Mouse (Mus musculus) kidney, postnatal 0 days (tissue): Measurements from ENCODE around the gene Hsd17b13. TPM values are rescaled to one million over a fixed set of nuclear protein-coding genes. Genes with fewer than 3 reads are reported as not detected.

Source experiments
- ATAC-seq: fragments of 200-750 bp; cut with Nextera tagmentation; replicated peaks from 2 replicates; pipeline ENCODE4 v1.8.0; 2017; ENCODE audit warnings: low read depth, moderate number of reproducible peaks, moderate TSS enrichment, moderate library complexity; ENCODE audit not compliant: low FRiP score
- DNase-seq: peaks from one replicate; pipeline ENCODE4 v3.0.0-alpha.2; 2016; ENCODE audit warnings: low spot score
- H3K27ac ChIP-seq: fragments of 300-500 bp; sonication (generic); 2 replicates; pipeline ENCODE4 v1.5.1; 2014; ENCODE audit warnings: mild to moderate bottlenecking
- H3K27me3 ChIP-seq: fragments of 300-500 bp; sonication (generic); 2 replicates; pipeline ENCODE4 v1.6.1; 2014; ENCODE audit warnings: low read length, mixed read lengths; ENCODE audit not compliant: insufficient read depth
- H3K36me3 ChIP-seq: fragments of 300-500 bp; sonication (generic); 2 replicates; pipeline ENCODE4 v1.6.1; 2014; ENCODE audit warnings: low read length, mixed read lengths; ENCODE audit not compliant: insufficient read depth
- H3K4me1 ChIP-seq: fragments of 300-500 bp; sonication (generic); replicated peaks from 2 replicates; pipeline ENCODE4 v1.6.1; 2014; ENCODE audit warnings: antibody characterized with exemption, low read length, mixed read lengths; ENCODE audit not compliant: insufficient read depth
- H3K4me2 ChIP-seq: fragments of 300-500 bp; sonication (generic); 2 replicates; pipeline ENCODE4 v1.6.1; 2014; ENCODE audit warnings: mild to moderate bottlenecking, low read length, moderate library complexity, mixed read lengths
- H3K4me3 ChIP-seq: fragments of 300-500 bp; sonication (generic); replicated peaks from 2 replicates; pipeline ENCODE4 v1.5.1; 2014; ENCODE audit warnings: low read depth, low read length
- H3K9ac ChIP-seq: fragments of 300-500 bp; sonication (generic); 2 replicates; pipeline ENCODE4 v1.6.1; 2014; ENCODE audit warnings: low read depth, low read length
- H3K9me3 ChIP-seq: fragments of 300-500 bp; sonication (generic); replicated peaks from 2 replicates; pipeline ENCODE4 v1.6.1; 2016; ENCODE audit warnings: low read length, inconsistent platforms, mixed read lengths
- CTCF ChIP-seq: IDR thresholded peaks from 2 replicates; pipeline ENCODE4 v1.5.1; 2016; ENCODE audit warnings: antibody characterized with exemption, low read depth, mild to moderate bottlenecking, moderate library complexity
- WGBS: fragments of 180-500 bp; shearing (Covaris S2); extraction: QIAGEN DNeasy Blood & Tissue Kit; methylation state at CpG from one replicate; pipeline ENCODE4 v1.1.7; 2014; 5-methylcytosine and 5-hydroxymethylcytosine counted together
- polyA plus RNA-seq: library from polyadenylated mRNA; unstranded; fragments of >200 nt; fragmentation: Nextera tagmentation; extraction: Ambion mirVana; gene quantifications from 2 replicates; pipeline ENCODE4 v1.2.1, GENCODE M21; 2015

Hsd17b13 gene
- polyA plus RNA-seq, 1 experiment from 2014 or later = 0.13 TPM

- Histone ChIP-seq H3K27me3 (no peaks in the 10 kb centered on the region), H3K9me3 (no peaks in the 10 kb centered on the region), H3K36me3 (no peaks in the 10 kb centered on the region), H3K27ac (no peak overlapping the region), H3K4me2 (no peak overlapping the region), H3K4me3 (no peak overlapping the region), H3K4me1 (no peaks in the 10 kb centered on the region; the same call in 1 of the 2 replicates), H3K9ac (no peak overlapping the region)
- ATAC-seq (no peak), DNase-seq (no peak)
- no peak for TF ChIP-seq CTCF
- 64% methylated on average over 4 of the region's 4 CpGs for WGBS
Measured at GRCm38 (mm10) chr5:103913150-103913549, 64.1 kb downstream of the Hsd17b13 start.

GRCm38 (mm10) chr5:103911555-103911954, 65.7 kb downstream of the Hsd17b13 start:
- Histone ChIP-seq H3K4me3 (no peak overlapping the region), H3K4me1 (no peaks in the 10 kb centered on the region; the same call in 1 of the 2 replicates), H3K4me2 (peak overlapping the region; percentile 77), H3K9ac (no peak overlapping the region), H3K27ac (no peak overlapping the region), H3K9me3 (no peaks in the 10 kb centered on the region), H3K27me3 (no peaks in the 10 kb centered on the region), H3K36me3 (no peaks in the 10 kb centered on the region)
- DNase-seq (no peak), ATAC-seq (no peak)
- WGBS = 77% methylated on average over 5 of the region's 5 CpGs
- no peak for TF ChIP-seq CTCF

- Histone ChIP-seq H3K36me3 (no peaks in the 10 kb centered on the region), H3K4me3 (peak within 1 kb of the TSS; percentile 88), H3K4me1 (no peaks in the 10 kb centered on the region; the same call in 1 of the 2 replicates), H3K27ac (peak within 1 kb of the TSS; percentile 21; the same call in 1 of the 2 replicates), H3K4me2 (peak within 1 kb of the TSS; percentile 77), H3K9ac (peak within 1 kb of the TSS; percentile 80), H3K27me3 (no peaks in the 10 kb centered on the region), H3K9me3 (no peaks in the 10 kb centered on the region)
- peak; percentile 96 for ATAC-seq
- under 1% methylated on average over 74 of the region's 86 CpGs for WGBS
- TF ChIP-seq CTCF = no peak
- peak; percentile 88 for DNase-seq
Measured at GRCm38 (mm10) chr5:103910748-103911409, 66.3 kb downstream of the Hsd17b13 start, which contains the start of gene Klhl8. Gene Klhl8 (minus strand): TSS chr5:103911259.

DNA sequence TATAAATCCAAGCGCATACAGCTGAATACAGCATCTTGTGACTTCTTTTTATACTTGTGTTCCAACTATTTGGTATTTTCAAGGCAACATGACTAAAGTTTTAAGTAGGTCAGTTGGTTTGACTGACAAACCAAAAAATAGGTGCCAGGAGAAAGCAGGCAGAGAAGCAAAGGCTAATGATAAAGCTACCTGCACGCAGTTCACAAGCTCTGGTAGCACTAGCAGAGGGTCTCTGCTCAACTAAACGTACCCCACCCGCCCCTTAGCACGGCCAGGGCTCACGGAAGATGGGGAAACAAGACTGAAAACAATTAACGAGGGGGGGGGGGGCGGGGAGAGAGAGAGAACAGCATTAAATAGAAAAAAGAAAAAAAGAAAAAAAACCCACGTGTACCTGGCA, 67.1 kb downstream of the Hsd17b13 start:
- Histone ChIP-seq H3K4me1 (no peaks in the 10 kb centered on the region; the same call in 1 of the 2 replicates), H3K27ac (no peak overlapping the region), H3K36me3 (no peaks in the 10 kb centered on the region), H3K4me2 (peak overlapping the region; percentile 77), H3K9me3 (no peaks in the 10 kb centered on the region), H3K9ac (no peak overlapping the region), H3K27me3 (no peaks in the 10 kb centered on the region), H3K4me3 (peak overlapping the region; percentile 88)
- TF ChIP-seq CTCF = no peak
- ATAC-seq (no peak), DNase-seq (no peak)
- WGBS = 19% methylated on average over 8 of the region's 9 CpGs

GRCm38 (mm10) chr5:103909466-103909865, 67.7 kb downstream of the Hsd17b13 start:
- Histone ChIP-seq H3K36me3 (no peaks in the 10 kb centered on the region), H3K27me3 (no peaks in the 10 kb centered on the region), H3K9ac (no peak overlapping the region), H3K4me1 (no peaks in the 10 kb centered on the region; the same call in 1 of the 2 replicates), H3K27ac (no peak overlapping the region), H3K4me2 (no peak overlapping the region), H3K9me3 (no peaks in the 10 kb centered on the region), H3K4me3 (no peak overlapping the region)
- ATAC-seq = no peak
- WGBS = 70% methylated on average over 3 of the region's 3 CpGs
- DNase-seq = no peak
- TF ChIP-seq CTCF = no peak

GRCm38 (mm10) chr5:103908851-103909250, 68.4 kb downstream of the Hsd17b13 start:
- Histone ChIP-seq H3K9me3 (no peaks in the 10 kb centered on the region), H3K4me1 (no peaks in the 10 kb centered on the region; the same call in 1 of the 2 replicates), H3K9ac (no peak overlapping the region), H3K27ac (no peak overlapping the region), H3K27me3 (no peaks in the 10 kb centered on the region), H3K4me2 (no peak overlapping the region), H3K36me3 (no peaks in the 10 kb centered on the region), H3K4me3 (no peak overlapping the region)
- 55% methylated on average over 7 of the region's 7 CpGs for WGBS
- ATAC-seq (no peak), DNase-seq (no peak)
- no peak for TF ChIP-seq CTCF
